Mouse (Mus musculus): ENCODE data around the gene Trmt1.

- TF ChIP-seq CTCF (IDR thresholded peaks at IDR 0.05; ENCODE audit: low read depth, low read length) = no peak
- TF ChIP-seq POLR2A (IDR thresholded peaks at IDR 0.05; ENCODE audit: extremely low read depth, insufficient read depth, low read length) = no peak
Measured at GRCm38 (mm10) chr8:84731371-84732177, 45.5 kb downstream of the Trmt1 start.
